Mouse (Mus musculus) myocyte (in vitro differentiated cells): ENCODE measurements at regions not wholly inside any gene's neighbourhood (a gene's known extent, or its start where the extent isn't known, plus 50 kb on each side); places are given as distances from the start of the nearest gene placed in this dataset.

ENCODE experiments used
- CEBPB ChIP-seq: IDR thresholded peaks from 2 replicates; pipeline ENCODE4 v1.6.1; 2011; ENCODE audit warnings: mild to moderate bottlenecking, moderate library complexity; ENCODE audit not compliant: poor library complexity, insufficient read depth, severe bottlenecking
- POLR2A ChIP-seq: IDR thresholded peaks from one replicate; pipeline ENCODE4 v1.6.1; 2011; ENCODE audit warnings: low read depth, mild to moderate bottlenecking, control low read depth, moderate library complexity; ENCODE audit not compliant: insufficient read length
- TCF3 ChIP-seq: IDR thresholded peaks from one replicate; pipeline ENCODE4 v1.6.1; 2011; ENCODE audit warnings: low read depth, control low read depth; ENCODE audit not compliant: insufficient read length

- TF ChIP-seq POLR2A, result no peak
- TF ChIP-seq CEBPB, result no peak
- TF ChIP-seq TCF3, result no peak
Measured at GRCm38 (mm10) chr2:19744986-19745660, 87.6 kb downstream of the Otud1 start.
